Mouse (Mus musculus) common myeloid progenitor, adult 5-6 weeks (primary cell): ENCODE data around the gene Oas3. TPM values are rescaled to one million over a fixed set of nuclear protein-coding genes. Genes with fewer than 3 reads are reported as not detected.

Experiments used
- ATAC-seq: replicated peaks from 2 replicates; pipeline ENCODE4 v1.8.0; 2016; ENCODE audit warnings: low read depth, mild to moderate bottlenecking, moderate TSS enrichment, inconsistent platforms; ENCODE audit not compliant: poor library complexity, severe bottlenecking
- total RNA-seq: library from RNA; stranded (forward); fragments of 200-1000, 187-1606 nt; gene quantifications from 2 replicates; pipeline ENCODE4 v1.2.3, GENCODE M21; 2017

Oas3 gene
- total RNA-seq, 1 experiment from 2014 or later: 4.8 TPM

DNA sequence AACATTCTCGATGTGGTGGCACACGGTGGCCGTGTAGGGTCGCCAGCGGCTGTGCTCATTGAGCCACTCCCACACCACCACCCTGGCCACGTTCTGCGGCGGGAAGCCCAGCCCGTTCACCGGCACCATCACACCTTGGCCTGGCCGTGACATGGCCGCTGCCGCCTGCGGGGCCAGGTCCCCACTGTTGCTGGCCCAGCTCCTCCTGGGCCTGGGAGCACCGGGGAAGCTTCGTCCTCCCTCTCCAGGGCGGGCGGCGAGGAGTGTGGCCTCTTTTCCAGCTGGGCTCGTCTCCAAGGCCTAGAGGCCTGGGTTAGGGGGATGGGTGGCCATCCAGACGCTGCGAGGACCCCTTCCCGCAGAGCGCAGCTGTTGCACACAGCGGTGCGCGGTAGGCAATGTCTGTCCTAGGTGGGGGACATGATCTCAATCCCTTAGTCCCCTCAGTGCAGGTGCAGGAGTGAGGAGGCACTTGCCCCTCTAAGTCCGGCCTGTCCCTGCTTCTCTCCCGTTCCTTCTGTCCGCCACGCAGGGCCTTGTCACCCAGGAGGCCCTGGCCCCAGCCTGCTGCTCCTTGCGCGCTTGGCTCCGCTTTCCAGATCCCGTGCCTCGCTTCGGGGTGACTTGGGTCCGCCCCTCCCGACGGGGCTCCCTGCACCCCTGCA is 67.2 kb downstream of the Oas3 start:
- no peak for ATAC-seq

DNA sequence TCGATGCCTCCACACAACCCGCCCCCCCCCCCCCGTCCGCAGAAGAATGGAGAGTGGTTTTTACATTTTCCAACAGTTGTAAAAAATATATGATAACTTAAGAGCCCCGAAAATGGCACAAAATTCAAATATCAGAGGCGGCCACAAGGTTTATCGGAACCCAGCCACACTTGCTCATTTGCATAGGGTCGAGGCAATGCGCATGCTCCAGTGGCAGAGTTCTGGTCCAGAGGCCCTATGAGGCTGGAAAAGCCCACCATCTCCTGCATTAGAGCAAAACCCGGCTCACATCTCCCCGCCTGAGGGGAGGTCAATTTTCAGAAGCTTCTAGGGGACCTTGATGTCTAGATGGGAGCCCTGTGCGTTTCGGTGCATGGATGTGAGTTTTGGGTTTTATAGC is 70.5 kb downstream of the Oas3 start:
- no peak for ATAC-seq

DNA sequence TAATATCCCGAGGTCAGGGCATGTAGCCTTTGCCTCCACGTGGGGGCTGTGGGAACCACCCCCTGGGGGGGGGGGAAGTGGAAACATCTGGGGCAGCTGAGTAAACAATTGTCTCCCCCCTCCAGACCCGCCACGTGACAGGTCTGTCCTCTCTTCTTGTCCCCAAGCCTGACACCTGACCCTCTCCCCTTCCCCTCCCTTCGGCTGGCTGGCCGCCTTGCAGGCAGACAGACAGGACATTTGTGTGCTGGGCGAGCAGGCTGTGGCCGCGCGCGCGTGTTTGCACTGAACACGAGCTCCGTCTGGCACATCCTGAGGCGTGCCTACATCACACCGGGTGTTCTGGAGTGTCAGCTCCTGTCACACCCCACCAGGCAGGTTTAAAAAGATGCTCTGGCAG is 70.9 kb downstream of the Oas3 start:
- ATAC-seq: no peak

DNA sequence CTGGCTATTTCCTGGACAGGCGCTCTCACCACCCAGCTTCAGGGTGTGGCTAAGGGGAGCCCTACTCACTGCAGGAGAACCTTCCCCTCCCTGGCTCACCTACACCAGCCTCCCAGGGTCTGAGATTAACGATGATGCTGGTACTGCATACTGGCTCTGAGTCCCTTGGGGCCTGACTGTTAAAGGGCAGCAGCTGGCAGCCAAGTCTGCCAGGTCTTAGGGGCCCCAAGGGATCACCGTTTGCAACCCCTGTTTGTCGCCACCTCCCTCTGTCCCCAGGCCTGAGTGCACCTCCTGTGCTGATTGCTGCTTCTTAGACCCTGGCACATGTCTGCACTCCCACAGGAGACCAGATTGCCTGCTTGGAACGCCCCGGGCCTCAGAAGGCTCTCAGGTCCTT is 73.0 kb downstream of the Oas3 start:
- no peak for ATAC-seq

DNA sequence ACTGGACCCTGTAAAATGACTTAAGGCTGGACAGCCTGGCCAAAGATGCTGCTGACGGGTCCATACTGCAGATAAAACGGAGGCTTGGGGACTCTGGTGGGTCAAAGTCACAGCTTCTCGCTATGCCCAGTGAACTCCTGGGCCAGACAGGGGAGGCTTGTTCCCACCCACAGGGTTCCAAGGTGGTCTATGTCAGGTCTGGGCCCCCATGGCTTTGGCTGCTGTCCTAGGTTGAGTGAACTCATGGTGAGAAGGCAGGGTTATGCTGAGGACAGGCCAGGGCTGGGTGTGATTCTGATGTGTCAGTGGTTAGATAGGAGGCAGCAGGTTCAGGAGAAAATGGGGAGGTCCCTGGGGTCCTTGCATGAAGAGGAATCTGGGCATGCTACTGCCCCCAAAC is 73.8 kb downstream of the Oas3 start:
- no peak for ATAC-seq

Other genes starting within 250 kb of the Oas3 start
- gene Tpcn1, start 189.0 kb downstream of the Oas3 start, total RNA-seq: 15.2 and 18.1 TPM in 2 replicates
- 0.96 and 0.97 TPM in 2 replicates for gene Iqcd, start 188.6 kb downstream of the Oas3 start, total RNA-seq
- 3.8 and 13.1 TPM in 2 replicates for gene Rita1, start 165.1 kb downstream of the Oas3 start, total RNA-seq
- 36.0 and 41.7 TPM in 2 replicates for gene Ddx54, start 164.9 kb downstream of the Oas3 start, total RNA-seq
- gene Cfap73, start 143.4 kb downstream of the Oas3 start, total RNA-seq: not detected in 2 replicates
- gene Rasal1, start 128.8 kb downstream of the Oas3 start, total RNA-seq: 1.0 and 1.1 TPM in 2 replicates
- gene Dtx1, start 65.7 kb downstream of the Oas3 start, total RNA-seq: not detected in 2 replicates
- 0.64 and 0.68 TPM in 2 replicates for gene Oas2, start 27.8 kb downstream of the Oas3 start, total RNA-seq
- gene Oas1e, start 17.9 kb upstream of the Oas3 start, total RNA-seq: not detected in 2 replicates
- 0.78 and 3.1 TPM in 2 replicates for gene Oas1c, start 34.9 kb upstream of the Oas3 start, total RNA-seq
- not detected in 2 replicates for gene Oas1f, start 69.7 kb upstream of the Oas3 start, total RNA-seq
- gene Oas1h, start 83.8 kb upstream of the Oas3 start, total RNA-seq: not detected in 2 replicates
- gene Oas1g, start 110.0 kb upstream of the Oas3 start, total RNA-seq: 1.1 and 3.4 TPM in 2 replicates
- gene Oas1a, start 129.9 kb upstream of the Oas3 start, total RNA-seq: 15.4 and 20.1 TPM in 2 replicates
- gene Oas1d, start 136.9 kb upstream of the Oas3 start, total RNA-seq: not detected in 2 replicates
- gene Rph3a, start 232.4 kb upstream of the Oas3 start, total RNA-seq: not detected in 2 replicates